Mouse (Mus musculus) olfactory bulb, adult 2 months (tissue): Measurements from ENCODE around the gene H3f3b.

ENCODE experiments used
- CTCF ChIP-seq: fragments of 200-500 bp; IDR thresholded peaks from 2 replicates; pipeline ENCODE4 v1.5.1; 2012; ENCODE audit warnings: low read depth, mild to moderate bottlenecking, low read length, moderate library complexity; ENCODE audit not compliant: insufficient read depth
- POLR2A ChIP-seq: fragments of 200-500 bp; IDR thresholded peaks from 2 replicates; pipeline ENCODE4 v1.6.1; 2012; ENCODE audit warnings: mild to moderate bottlenecking, low read depth, low read length, moderate library complexity; ENCODE audit not compliant: insufficient read depth

DNA sequence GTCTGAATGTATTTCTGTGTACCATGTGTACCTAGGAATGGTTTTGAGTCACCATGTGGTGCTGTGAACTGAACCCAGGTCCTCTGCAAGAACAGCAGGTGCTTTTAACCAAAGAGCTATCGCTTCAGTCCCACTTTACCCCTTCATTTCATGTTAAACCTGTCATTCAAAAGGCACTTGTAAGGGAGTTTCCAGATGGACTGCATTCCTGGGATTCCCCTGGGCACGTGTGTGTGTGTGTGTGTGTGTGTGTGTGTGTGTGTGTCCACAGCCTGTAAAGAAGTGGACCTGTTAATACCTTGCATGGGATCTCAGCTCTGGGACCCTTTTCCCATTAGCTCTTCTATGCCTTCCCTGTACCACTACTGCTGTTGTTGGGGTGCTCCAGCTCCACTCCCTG is 21.8 kb upstream of the H3f3b start:
- TF ChIP-seq POLR2A: no peak
- TF ChIP-seq CTCF: no peak
